Mouse (Mus musculus): ENCODE measurements around the gene Gtf3c5. TPM values are rescaled to one million over a fixed set of nuclear protein-coding genes. Genes with fewer than 3 reads are reported as not detected.

Gene Gtf3c5
- polyA plus RNA-seq, 1 experiment from 2014 or later, result 40.7 TPM

DNA sequence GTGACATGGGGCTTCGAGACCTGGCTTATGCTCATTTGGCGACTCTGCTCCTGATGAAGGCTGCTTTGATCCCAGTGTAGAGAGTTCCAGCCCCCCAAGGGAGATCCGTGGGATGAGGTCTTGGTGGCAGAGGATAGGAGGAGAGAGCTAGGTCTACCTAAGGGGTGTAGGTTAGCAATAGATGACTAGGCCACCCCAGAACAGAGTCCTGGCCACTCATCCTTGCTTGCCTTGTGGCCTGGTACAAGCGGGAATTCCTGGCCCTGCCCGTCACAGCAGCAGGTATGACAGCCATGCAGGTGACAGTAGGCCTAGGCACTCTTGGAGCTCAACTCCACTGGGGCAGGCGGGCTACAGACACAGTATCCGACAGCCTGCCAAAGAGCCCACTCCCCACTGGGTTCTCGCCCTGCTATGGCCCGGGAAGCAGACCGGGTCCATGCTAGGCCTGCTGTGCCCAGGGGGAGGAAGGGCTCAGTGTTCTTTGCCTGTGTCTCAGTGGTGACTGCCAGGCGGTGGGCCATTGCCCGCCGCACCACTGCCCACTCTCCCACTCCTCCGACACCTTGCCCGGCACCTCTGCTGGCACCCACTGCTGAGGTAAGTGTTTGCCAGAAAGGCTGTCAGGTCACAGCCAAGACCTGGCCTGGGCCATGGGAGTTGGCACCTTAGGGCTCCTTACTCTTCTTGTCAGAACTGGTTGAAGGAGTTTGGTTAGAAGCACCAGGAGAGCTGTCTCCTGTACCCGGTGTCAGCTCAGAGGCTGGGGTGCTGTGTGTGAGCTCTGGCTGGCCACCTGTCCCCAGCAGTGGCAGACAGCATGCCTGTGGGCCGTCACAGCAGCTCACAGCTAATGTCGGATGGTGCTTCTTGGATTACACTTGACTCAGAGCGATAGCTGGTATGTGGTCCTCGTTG lies 55.9 kb downstream of the Gtf3c5 start:
- Histone ChIP-seq H3K27me3 (no peaks in the 10 kb centered on the region), H3K4me2 (no peak overlapping the region), H3K9me3 (replicated peaks) (no peaks in the 10 kb centered on the region), H3K4me1 (peaks cover 83% of the 10 kb centered on the region), H3K4me3 (no peak overlapping the region), H3K36me3 (ENCODE audit: poor library complexity, severe bottlenecking) (no peaks in the 10 kb centered on the region), H3K9ac (no peak overlapping the region; the same call in 1 of the 2 replicates), H3K27ac (no peak overlapping the region)
- ATAC-seq, result no peak
- WGBS, result 85% methylated on average over 20 of the region's 20 CpGs

DNA sequence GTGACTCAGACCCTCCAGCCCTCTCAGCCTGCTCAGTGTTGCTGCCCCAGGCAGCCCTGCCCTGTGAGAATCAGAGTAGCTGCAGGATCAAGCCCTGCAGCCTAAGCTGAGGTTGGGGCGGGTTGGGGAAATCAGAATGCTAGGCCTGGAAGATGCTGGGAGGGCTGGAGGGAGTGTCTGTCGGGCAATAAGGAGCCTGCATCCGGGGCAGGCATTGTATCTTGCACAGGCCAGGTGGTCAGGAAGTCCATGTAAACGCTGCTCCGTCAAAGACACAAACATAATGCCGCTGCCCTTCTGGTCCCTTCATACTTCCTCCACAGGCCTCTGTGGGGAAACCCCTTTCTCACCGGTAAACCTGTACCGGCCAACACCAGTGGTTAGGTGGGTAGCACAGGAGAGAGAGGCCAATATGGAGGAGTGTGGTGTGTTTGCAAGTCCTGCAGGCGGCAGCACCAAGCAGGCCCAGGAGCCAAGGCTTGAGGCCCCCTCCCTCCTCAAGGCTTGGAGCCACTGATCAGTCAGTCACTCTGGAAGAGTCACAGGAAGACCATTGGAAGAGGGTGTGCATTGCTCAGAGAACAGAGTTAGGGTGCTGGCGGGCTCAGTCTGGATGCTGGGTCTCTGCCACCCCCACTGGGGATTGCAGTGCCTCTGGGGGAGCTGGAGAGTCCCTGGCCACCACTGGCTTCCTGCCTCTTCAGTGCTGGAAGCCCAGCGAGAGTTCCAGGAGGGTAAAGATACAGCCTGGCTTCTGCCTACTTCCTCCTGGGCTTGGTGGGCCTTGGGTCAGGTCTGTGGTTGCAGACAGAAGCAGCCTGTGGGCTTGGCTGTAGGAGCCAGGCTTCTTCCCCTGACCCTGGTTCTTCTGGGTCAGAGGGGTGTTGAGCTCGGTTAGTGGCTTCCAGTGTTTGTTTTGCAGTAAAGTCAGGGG lies 57.3 kb downstream of the Gtf3c5 start:
- peaks cover 78% of the 10 kb centered on the region for H3K4me1 ChIP-seq
- no peak for ATAC-seq
- WGBS, result 52% methylated on average over 12 of the region's 12 CpGs
- H3K9me3 ChIP-seq (replicated peaks), result no peaks in the 10 kb centered on the region
- peak overlapping the region; percentile 33 for H3K4me2 ChIP-seq
- peak overlapping the region; percentile 55 for H3K9ac ChIP-seq
- H3K27me3 ChIP-seq, result no peaks in the 10 kb centered on the region
- no peaks in the 10 kb centered on the region for H3K36me3 ChIP-seq (ENCODE audit: poor library complexity, severe bottlenecking)
- H3K4me3 ChIP-seq, result no peak overlapping the region
- peak overlapping the region; percentile 83 for H3K27ac ChIP-seq

DNA sequence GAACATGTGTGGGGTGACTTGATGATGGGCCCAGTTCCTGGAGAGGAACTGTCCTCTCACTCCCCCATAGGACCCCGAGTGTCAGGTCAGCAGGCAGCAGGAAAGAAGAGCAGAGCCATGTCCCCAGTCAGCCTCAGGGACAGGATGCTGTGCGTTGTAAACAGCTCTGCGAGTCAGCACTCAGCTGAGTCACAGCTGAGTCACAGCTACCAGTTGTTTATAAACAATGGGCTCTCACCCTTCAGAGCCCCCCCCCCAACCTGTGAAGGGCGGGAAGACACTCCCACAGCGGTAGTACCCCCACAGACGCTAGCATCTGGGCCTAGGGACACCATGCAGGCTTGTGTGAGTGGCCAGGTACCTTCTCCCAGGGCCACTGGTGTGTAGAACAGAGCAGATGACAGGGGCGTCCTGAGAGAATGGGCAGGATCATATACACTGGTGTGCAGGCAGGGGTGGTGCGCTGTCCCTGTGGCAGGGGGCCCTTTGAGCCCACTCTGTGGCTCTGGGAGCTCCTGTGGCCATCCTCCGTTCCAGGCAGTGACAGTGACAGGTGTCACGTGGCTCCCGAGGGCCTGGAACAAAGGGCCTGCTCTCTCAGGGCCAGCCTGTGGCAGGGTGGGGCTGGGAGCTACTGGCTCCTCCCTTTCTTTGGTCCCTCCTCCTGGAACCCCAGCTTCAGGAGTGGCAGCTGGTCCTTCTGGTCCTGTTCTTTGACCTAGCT lies 58.2 kb downstream of the Gtf3c5 start:
- no peaks in the 10 kb centered on the region for H3K9me3 ChIP-seq (replicated peaks)
- peak overlapping the region; percentile 55 for H3K9ac ChIP-seq
- H3K27me3 ChIP-seq, result no peaks in the 10 kb centered on the region
- no peaks in the 10 kb centered on the region for H3K36me3 ChIP-seq (ENCODE audit: poor library complexity, severe bottlenecking)
- WGBS, result 14% methylated on average over 11 of the region's 11 CpGs
- H3K27ac ChIP-seq, result peak overlapping the region; percentile 83
- H3K4me1 ChIP-seq, result peaks cover 80% of the 10 kb centered on the region
- peak overlapping the region; percentile 33 for H3K4me2 ChIP-seq
- peak; percentile 52 for ATAC-seq
- H3K4me3 ChIP-seq, result no peak overlapping the region

DNA sequence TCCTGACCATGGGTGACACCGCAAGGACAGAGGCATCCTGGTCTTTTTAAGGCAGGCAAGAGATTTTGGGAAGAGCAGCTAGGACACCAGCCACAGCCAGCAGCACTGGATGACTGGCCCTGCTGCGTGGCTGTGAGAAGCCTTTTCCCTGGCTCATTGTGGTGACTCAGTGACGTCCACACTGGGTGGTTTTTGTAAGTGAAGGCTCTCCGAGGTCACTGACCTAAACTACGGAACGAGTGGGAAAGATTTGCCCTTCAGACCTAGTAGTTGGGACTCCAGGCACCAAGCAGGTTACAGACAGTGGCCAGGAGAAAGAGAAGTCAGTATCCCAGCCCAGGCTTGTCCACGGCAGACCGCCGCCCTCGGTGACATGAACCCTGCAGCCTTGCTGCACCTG lies 59.1 kb downstream of the Gtf3c5 start:
- H3K36me3 ChIP-seq (ENCODE audit: poor library complexity, severe bottlenecking), result no peaks in the 10 kb centered on the region
- H3K27me3 ChIP-seq, result no peaks in the 10 kb centered on the region
- H3K27ac ChIP-seq, result peak overlapping the region; percentile 83
- no peak for ATAC-seq
- no peak overlapping the region for H3K4me2 ChIP-seq
- no peak overlapping the region for H3K4me3 ChIP-seq
- H3K4me1 ChIP-seq, result peaks cover 79% of the 10 kb centered on the region
- no peaks in the 10 kb centered on the region for H3K9me3 ChIP-seq (replicated peaks)
- H3K9ac ChIP-seq, result peak overlapping the region; percentile 55
- WGBS, result 76% methylated on average over 10 of the region's 10 CpGs

DNA sequence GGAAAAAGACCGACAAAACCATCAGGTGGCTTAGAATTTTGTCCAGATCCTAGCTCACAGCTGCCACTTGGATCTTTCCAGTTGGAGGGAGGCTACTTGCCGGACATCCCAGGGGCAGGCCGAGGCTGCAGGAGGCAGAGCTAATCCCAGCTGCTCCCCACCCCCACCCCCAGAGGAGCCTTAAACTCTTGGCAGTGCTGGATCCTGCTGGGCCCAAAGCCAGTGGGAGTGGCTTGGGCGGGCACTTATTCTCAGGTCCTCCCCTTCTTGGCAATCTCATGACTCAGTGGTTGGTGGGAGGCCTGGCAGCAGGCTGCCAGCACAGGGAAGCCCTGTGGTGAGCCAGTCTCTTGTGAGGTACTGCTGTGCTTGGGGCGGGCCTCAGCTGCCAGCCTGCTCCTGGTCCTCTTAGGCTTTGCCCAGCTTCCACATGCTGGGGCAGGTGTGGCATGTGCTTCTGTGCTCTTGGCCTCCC lies 59.9 kb downstream of the Gtf3c5 start:
- H3K4me2 ChIP-seq, result peak overlapping the region; percentile 2; the same call in 1 of the 2 replicates
- WGBS, result 6% methylated on average over 5 of the region's 5 CpGs
- H3K27ac ChIP-seq, result peak overlapping the region; percentile 83
- peaks cover 82% of the 10 kb centered on the region for H3K4me1 ChIP-seq
- no peaks in the 10 kb centered on the region for H3K9me3 ChIP-seq (replicated peaks)
- H3K36me3 ChIP-seq (ENCODE audit: poor library complexity, severe bottlenecking), result no peaks in the 10 kb centered on the region
- H3K9ac ChIP-seq, result no peak overlapping the region
- no peak overlapping the region for H3K4me3 ChIP-seq
- H3K27me3 ChIP-seq, result no peaks in the 10 kb centered on the region
- peak; percentile 94 for ATAC-seq

DNA sequence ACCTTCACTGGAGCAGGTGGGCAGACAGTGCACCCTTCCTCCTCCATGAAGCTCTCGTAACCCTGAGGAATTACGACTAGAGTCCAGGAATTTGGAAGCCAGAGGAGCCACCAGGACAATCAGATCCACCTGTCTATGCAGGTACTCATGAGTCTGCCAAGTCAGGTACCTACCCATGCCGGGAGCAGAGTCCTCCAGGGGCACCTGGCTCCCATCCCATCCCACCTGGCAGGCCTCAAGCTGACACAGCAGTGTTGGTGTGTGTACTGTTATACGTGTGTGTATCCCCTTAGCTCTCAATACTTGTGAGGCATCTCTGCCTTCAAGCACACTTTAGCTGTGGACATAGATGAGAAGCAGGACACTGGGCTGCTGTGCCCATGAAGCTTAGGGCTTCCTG lies 61.4 kb downstream of the Gtf3c5 start:
- Histone ChIP-seq H3K27ac (no peak overlapping the region), H3K4me2 (no peak overlapping the region), H3K36me3 (ENCODE audit: poor library complexity, severe bottlenecking) (no peaks in the 10 kb centered on the region), H3K9ac (no peak overlapping the region), H3K9me3 (replicated peaks) (no peaks in the 10 kb centered on the region), H3K27me3 (no peaks in the 10 kb centered on the region), H3K4me3 (no peak overlapping the region), H3K4me1 (peaks cover 85% of the 10 kb centered on the region)
- WGBS, result 79% methylated on average over 4 of the region's 4 CpGs
- ATAC-seq, result no peak

DNA sequence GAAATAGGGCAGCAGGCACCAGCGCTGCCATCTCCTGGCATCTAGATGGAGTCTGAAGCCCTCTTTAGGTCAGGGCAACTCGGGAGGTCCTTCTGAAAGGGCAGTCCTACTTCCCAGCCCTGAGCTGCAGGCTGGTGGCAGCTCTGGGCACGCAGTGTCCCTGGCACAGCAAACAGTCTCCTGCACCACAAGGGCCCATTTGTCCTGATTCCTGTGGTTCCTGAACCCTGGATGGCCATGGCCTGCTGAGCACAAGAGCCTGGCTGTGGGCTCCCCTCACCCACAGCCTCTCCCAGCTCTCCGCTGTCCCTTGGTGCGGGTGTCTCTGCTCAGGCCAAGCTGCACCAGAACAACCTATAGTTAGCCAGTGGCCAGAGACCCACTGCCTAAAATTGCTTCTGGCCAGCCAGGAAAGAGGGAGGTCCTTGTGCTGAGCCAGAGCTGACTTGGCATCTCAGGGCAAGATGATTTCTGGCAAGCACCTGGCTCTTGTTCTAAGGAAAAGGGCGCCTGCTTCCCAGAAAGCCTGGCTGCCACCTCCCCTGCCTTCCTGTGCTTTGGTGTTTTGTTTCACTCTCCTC lies 61.9 kb downstream of the Gtf3c5 start:
- ATAC-seq, result no peak
- Histone ChIP-seq H3K9ac (no peak overlapping the region), H3K36me3 (ENCODE audit: poor library complexity, severe bottlenecking) (peaks cover 1% of the 10 kb centered on the region; the same call in 1 of the 2 replicates), H3K4me2 (no peak overlapping the region), H3K4me1 (peaks cover 86% of the 10 kb centered on the region), H3K9me3 (replicated peaks) (no peaks in the 10 kb centered on the region), H3K27me3 (no peaks in the 10 kb centered on the region), H3K4me3 (no peak overlapping the region), H3K27ac (no peak overlapping the region)
- WGBS, result 80% methylated on average over 6 of the region's 6 CpGs

DNA sequence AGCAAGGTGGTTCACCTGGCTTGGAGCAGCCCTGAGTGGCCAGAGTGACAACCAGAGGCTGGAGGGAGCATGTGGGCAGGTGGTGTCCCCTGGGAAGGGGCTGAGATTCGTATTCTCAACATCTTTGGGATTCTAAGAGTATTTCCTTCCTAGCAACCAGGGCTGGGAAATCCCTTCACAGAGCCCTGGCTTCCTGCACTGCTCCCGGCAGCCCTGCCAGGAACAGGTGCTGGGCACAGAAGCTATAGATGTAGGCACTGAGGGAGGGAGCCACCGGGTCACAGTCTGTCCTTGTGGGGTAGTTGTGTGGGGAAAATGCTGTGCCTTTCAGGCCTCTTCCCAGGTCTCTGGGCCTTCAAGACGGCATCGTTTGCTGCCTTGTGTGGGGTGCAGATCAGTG lies 63.0 kb downstream of the Gtf3c5 start:
- H3K27me3 ChIP-seq, result no peaks in the 10 kb centered on the region
- H3K4me2 ChIP-seq, result no peak overlapping the region
- ATAC-seq, result no peak
- H3K36me3 ChIP-seq (ENCODE audit: poor library complexity, severe bottlenecking), result peaks cover 5% of the 10 kb centered on the region; the same call in 1 of the 2 replicates
- no peak overlapping the region for H3K4me3 ChIP-seq
- peaks cover 85% of the 10 kb centered on the region for H3K4me1 ChIP-seq
- no peaks in the 10 kb centered on the region for H3K9me3 ChIP-seq (replicated peaks)
- WGBS, result 75% methylated on average over 5 of the region's 5 CpGs
- H3K9ac ChIP-seq, result no peak overlapping the region; the same call in 1 of the 2 replicates
- no peak overlapping the region for H3K27ac ChIP-seq

DNA sequence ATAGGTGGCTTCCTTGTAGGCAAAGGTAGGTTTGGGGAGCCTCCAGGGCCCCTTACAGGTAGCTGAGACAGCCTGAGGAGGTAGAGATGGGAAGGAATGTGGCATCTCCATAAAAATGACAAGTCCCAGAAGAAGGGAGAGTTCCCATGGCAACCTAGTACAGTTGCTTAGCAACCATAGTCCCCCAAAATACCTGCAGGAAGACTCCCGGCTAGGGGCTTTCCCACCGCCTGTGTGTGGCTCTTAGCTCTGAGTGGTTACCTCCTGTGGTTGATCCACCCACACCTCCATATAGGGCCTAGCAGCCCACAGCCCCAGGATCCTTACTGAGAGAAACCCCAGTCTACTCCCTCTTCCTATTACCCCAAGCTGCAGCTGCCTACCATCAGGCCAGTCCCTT lies 65.3 kb downstream of the Gtf3c5 start:
- no peaks in the 10 kb centered on the region for H3K9me3 ChIP-seq (replicated peaks)
- no peak overlapping the region for H3K9ac ChIP-seq
- H3K4me2 ChIP-seq, result peak overlapping the region; percentile 22
- peak; percentile 29; the same call in 1 of the 2 replicates for ATAC-seq
- H3K4me1 ChIP-seq, result peaks cover 82% of the 10 kb centered on the region
- peak overlapping the region; percentile 53 for H3K27ac ChIP-seq
- WGBS, result 22% methylated on average over 2 of the region's 2 CpGs
- H3K36me3 ChIP-seq (ENCODE audit: poor library complexity, severe bottlenecking), result peaks cover 5% of the 10 kb centered on the region; the same call in 1 of the 2 replicates
- H3K4me3 ChIP-seq, result no peak overlapping the region
- H3K27me3 ChIP-seq, result no peaks in the 10 kb centered on the region

DNA sequence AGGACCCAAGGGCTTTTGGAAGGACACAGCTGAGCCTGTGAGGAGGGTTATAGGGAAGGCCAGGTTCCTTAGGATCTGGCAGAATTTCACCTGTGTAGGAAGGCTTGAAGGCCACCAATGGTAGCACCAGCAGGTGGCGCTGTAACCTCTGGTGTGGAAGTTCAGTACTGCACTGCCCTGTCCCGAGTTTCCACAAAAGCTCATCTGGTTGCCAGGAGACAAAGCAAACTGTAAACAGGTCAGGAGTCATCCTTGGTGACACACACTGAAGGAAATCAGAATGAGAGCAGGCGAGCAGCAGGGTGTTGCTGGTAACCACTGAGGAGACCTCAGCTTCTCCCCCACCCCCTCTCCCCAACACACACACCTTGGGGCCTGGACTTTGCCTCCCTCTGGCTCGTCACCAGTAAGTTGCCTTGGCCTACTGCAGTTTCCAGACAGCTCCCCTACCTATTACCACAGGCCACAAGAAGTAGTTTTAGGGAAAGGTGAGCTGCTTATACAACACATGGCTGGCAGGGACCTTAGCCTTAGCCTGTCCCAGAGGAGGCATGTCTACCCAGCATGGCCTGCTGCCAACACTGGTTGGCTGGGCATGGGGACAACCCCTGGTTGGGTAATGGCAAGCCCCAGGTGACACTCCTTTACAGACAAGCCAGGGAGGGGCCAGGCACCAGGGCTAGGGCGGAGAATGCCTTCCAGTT lies 66.2 kb downstream of the Gtf3c5 start:
- no peak overlapping the region for H3K4me3 ChIP-seq
- ATAC-seq, result no peak
- 44% methylated on average over 5 of the region's 5 CpGs for WGBS
- H3K9me3 ChIP-seq (replicated peaks), result no peaks in the 10 kb centered on the region
- no peak overlapping the region for H3K9ac ChIP-seq
- peaks cover 81% of the 10 kb centered on the region for H3K4me1 ChIP-seq
- H3K36me3 ChIP-seq (ENCODE audit: poor library complexity, severe bottlenecking), result peaks cover 5% of the 10 kb centered on the region; the same call in 1 of the 2 replicates
- H3K27me3 ChIP-seq, result no peaks in the 10 kb centered on the region
- H3K27ac ChIP-seq, result peak overlapping the region; percentile 44
- peak overlapping the region; percentile 22 for H3K4me2 ChIP-seq
